Mouse (Mus musculus): Measurements from ENCODE around the gene Atf7.

- TF ChIP-seq CTCF (IDR thresholded peaks at IDR 0.05; ENCODE audit: extremely low read depth, insufficient read depth, low read length) = no peak
- TF ChIP-seq POLR2A (IDR thresholded peaks at IDR 0.05; ENCODE audit: extremely low read depth, insufficient read depth, low read length) = no peak
Observed at GRCm38 (mm10) chr15:102520416-102520815, 104.8 kb downstream of the Atf7 start.

Data from cortical plate, adult 2 months (tissue).